Mouse (Mus musculus): Measurements from ENCODE around the gene Gm5426. TPM values are rescaled to one million over a fixed set of nuclear protein-coding genes. Genes with fewer than 3 reads are reported as not detected.
"Not testable (repeated sequence)": the region's sequence is repeated elsewhere in the genome, so short reads cannot be mapped to it uniquely, and the experiment has no call there.

Gene Gm5426
- polyA plus RNA-seq (2012; rRNA removed) = not detected in 2 replicates

DNA sequence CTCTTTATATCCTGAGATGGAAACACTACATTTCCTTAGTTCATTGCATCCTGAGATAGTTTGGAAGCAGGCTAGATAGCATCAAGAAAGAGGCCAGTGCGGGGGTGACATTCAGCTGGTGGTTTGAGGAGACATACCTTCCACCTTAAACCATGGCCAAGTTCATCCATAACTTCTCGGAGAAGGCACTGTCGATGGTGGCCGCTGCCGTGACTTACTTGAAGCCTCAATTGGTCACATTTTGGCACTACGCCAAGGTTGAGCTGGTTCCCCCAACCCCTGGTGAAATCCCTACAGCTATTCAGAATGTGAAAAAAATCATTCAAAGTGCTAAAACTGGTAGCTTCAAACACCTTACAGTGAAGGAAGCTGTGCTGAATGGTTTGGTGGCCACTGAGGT lies at the start of gene Gm5426:
TSS of gene Gm5426 (plus strand) at position 153 of the 400 bp plus-strand sequence.
- H3K4me3 ChIP-seq (ENCODE audit: insufficient read depth, low read length) = not testable (repeated sequence)

DNA sequence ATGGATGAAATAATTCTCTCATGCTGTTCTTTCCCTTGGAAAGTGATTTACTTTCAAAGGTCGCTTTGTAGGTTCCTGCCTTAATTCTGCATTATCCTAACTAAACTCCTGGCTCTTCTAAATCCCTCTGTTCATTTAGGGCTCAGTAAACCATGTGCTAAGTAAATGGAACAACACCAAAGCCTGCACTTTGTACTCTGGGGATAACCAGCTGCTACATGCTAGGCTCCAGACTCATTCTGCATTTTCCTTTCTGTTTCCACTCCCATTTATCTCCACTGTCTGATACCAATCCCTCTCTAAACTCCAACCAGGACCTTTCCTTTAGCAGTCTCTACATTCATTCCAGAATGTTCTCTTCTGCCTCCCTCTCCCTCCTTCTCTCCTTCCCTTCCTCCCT lies 46.7 kb upstream of the Gm5426 start:
- no peak for TF ChIP-seq POLR2A (IDR thresholded peaks at IDR 0.05; ENCODE audit: extremely low read depth, insufficient read depth, low read length)
- TF ChIP-seq CTCF (IDR thresholded peaks at IDR 0.05; ENCODE audit: extremely low read depth, insufficient read depth, low read length) = no peak
- Histone ChIP-seq H3K4me1 (ENCODE audit: control insufficient read depth, insufficient read depth, low read length) (no peaks in the 10 kb centered on the region), H3K27ac (ENCODE audit: insufficient read depth, low read length) (no peak overlapping the region), H3K4me3 (ENCODE audit: insufficient read depth, low read length) (no peak overlapping the region)

More for the DNA sequence above, at the start of gene Gm5426:
- not testable (repeated sequence) for H3K27ac ChIP-seq (ENCODE audit: insufficient read depth, low read length); H3K4me1 ChIP-seq (ENCODE audit: control insufficient read depth, insufficient read depth, low read length)

DNA sequence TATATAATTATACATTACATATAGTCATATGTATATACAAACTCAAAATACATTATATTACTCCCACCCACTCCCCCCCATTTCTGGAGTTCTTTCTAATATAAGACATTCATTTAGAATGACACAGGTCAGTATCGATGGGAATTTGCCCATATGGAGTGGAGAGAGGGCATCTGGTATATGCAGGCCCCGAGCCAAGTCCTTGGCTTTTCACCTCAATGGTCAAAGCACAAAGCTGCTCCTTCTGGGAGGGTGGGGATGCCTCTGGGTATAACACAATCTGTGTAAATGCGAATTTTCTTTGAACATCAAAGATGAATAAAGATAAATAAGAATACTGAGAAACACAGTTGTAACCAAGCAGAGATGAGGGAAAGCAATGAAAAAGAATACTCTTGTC lies 46.0 kb upstream of the Gm5426 start:
- H3K4me3 ChIP-seq (ENCODE audit: insufficient read depth, low read length) = no peak overlapping the region
- H3K27ac ChIP-seq (ENCODE audit: insufficient read depth, low read length) = no peak overlapping the region
- H3K4me1 ChIP-seq (ENCODE audit: control insufficient read depth, insufficient read depth, low read length) = no peaks in the 10 kb centered on the region
- TF ChIP-seq POLR2A (IDR thresholded peaks at IDR 0.05; ENCODE audit: extremely low read depth, insufficient read depth, low read length) = no peak
- no peak for TF ChIP-seq CTCF (IDR thresholded peaks at IDR 0.05; ENCODE audit: extremely low read depth, insufficient read depth, low read length)

DNA sequence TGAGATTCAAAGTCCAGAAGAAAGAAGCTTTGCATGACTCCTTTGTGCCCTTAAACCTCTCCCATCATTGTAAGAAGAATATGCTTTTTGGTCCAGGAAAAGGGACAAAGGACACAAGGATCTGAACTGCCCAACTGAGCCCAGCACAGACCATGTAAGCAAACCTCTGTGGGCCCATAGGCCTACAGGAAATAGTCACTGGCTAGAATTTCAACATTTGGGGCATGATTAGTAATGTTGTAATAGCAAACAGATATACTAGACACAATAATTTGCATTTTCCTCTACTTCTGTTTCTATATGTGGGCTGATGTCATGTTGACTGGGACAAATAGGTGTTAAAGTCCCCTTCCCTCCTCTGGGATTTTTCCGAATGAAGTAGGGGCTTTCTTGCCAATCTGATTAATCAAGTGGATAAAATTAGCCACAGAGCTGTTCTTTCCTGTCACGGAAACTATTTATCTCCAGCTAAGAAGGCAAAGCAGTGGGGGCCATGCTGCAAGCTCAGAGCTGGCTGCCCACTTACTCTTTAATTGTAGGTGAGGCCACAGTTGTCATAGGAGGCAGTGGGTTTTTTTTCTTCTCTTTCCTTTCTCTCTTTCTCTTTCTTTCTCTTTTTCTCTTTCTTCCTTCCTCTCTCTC lies 42.4 kb upstream of the Gm5426 start:
- Histone ChIP-seq H3K27ac (ENCODE audit: insufficient read depth, low read length) (peak overlapping the region; percentile 43; the same call in 1 of the 2 replicates), H3K4me1 (ENCODE audit: control insufficient read depth, insufficient read depth, low read length) (no peaks in the 10 kb centered on the region), H3K4me3 (ENCODE audit: insufficient read depth, low read length) (no peak overlapping the region)
- no peak for TF ChIP-seq POLR2A (IDR thresholded peaks at IDR 0.05; ENCODE audit: extremely low read depth, insufficient read depth, low read length)
- no peak for TF ChIP-seq CTCF (IDR thresholded peaks at IDR 0.05; ENCODE audit: extremely low read depth, insufficient read depth, low read length)

DNA sequence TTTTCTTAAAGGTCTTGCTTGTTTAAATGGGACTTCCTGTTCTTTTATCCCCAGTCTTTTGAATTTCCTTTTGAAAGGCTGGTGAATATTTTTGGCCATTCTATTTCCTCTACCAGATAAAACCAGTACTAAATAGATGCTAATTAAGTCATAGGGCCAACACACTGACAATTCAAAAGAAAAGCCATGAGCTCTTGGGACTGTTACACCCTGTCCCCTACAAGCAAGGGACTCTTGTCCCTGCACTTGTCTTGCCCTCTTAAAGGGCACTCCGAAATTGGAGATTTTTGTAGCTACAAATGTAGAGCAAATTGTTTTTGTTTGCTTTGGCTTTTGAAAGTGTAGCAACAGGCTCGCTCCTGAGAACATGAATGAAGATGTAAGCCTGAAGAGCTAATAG lies 41.8 kb upstream of the Gm5426 start:
- H3K27ac ChIP-seq (ENCODE audit: insufficient read depth, low read length) = no peak overlapping the region

DNA sequence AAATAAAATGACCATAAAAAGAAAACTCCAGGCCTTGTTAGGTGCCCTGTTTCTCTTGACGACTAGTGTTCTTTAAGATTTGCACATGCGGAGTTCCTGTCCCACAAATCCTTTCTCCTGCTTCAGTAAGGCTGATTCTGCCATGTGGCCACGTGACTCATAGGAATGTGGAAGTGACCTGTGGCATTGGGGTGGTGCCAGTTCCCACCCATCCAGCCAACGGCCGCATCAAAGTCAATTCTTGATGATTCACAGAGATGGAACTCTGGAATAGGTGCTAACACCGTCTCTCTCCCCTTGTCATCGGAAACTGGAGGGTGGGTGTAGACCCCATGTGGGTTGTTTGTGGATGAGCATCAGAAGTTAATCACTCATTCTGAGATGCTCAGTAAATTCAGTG lies 39.7 kb upstream of the Gm5426 start:
- Histone ChIP-seq H3K4me1 (ENCODE audit: control insufficient read depth, insufficient read depth, low read length) (no peaks in the 10 kb centered on the region), H3K27ac (ENCODE audit: insufficient read depth, low read length) (no peak overlapping the region), H3K4me3 (ENCODE audit: insufficient read depth, low read length) (no peak overlapping the region)
- TF ChIP-seq POLR2A (IDR thresholded peaks at IDR 0.05; ENCODE audit: extremely low read depth, insufficient read depth, low read length) (no peak), CTCF (IDR thresholded peaks at IDR 0.05; ENCODE audit: extremely low read depth, insufficient read depth, low read length) (no peak)

More for the DNA sequence above, 41.8 kb upstream of the Gm5426 start:
- Histone ChIP-seq H3K4me3 (ENCODE audit: insufficient read depth, low read length) (no peak overlapping the region), H3K4me1 (ENCODE audit: control insufficient read depth, insufficient read depth, low read length) (no peaks in the 10 kb centered on the region)
- TF ChIP-seq CTCF (IDR thresholded peaks at IDR 0.05; ENCODE audit: extremely low read depth, insufficient read depth, low read length) = no peak
- TF ChIP-seq POLR2A (IDR thresholded peaks at IDR 0.05; ENCODE audit: extremely low read depth, insufficient read depth, low read length) = no peak

DNA sequence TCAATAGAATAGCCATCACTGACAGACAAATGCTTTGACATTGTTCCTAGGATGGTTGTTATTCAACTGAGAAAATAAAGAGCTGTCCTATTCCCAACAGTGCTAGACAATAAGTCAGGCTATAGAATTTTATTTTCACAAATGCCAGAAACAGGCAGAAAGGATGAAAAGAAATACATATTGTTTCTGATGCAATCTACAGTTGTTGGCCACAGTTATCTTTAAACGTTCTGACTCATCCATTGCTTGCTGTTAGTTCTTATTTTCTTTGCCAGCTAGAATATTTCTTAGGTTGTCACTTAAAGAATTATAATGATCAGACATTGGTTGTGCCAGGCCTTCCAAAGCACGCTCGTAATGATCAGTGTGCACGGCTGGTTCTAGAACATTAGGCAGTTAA lies 35.4 kb upstream of the Gm5426 start:
- no peak overlapping the region for H3K27ac ChIP-seq (ENCODE audit: insufficient read depth, low read length)
- no peak overlapping the region for H3K4me3 ChIP-seq (ENCODE audit: insufficient read depth, low read length)
- H3K4me1 ChIP-seq (ENCODE audit: control insufficient read depth, insufficient read depth, low read length) = no peaks in the 10 kb centered on the region
- no peak for TF ChIP-seq POLR2A (IDR thresholded peaks at IDR 0.05; ENCODE audit: extremely low read depth, insufficient read depth, low read length)
- TF ChIP-seq CTCF (IDR thresholded peaks at IDR 0.05; ENCODE audit: extremely low read depth, insufficient read depth, low read length) = no peak

DNA sequence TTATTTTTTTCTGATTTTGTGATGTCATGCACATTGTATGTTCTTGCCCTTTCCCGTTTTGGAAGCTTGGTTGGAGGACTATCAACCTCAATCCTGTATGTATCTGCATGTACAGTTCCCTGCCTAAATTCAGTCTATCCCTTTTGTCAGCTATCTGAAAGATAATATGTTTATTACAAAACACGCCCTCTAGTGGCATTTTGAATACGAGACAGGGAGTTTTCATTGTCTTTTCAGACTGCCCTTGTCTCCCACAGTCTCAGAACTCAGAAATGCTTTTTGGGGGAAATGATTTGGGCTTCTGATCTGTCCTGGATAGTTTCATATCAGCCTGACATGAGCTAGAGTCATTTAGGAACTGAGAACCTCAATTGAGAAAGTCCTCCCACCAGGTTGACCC lies 32.2 kb upstream of the Gm5426 start:
- no peak overlapping the region for H3K4me3 ChIP-seq (ENCODE audit: insufficient read depth, low read length)
- H3K27ac ChIP-seq (ENCODE audit: insufficient read depth, low read length) = no peak overlapping the region
- no peaks in the 10 kb centered on the region for H3K4me1 ChIP-seq (ENCODE audit: control insufficient read depth, insufficient read depth, low read length)
- TF ChIP-seq CTCF (IDR thresholded peaks at IDR 0.05; ENCODE audit: extremely low read depth, insufficient read depth, low read length) = no peak
- no peak for TF ChIP-seq POLR2A (IDR thresholded peaks at IDR 0.05; ENCODE audit: extremely low read depth, insufficient read depth, low read length)

DNA sequence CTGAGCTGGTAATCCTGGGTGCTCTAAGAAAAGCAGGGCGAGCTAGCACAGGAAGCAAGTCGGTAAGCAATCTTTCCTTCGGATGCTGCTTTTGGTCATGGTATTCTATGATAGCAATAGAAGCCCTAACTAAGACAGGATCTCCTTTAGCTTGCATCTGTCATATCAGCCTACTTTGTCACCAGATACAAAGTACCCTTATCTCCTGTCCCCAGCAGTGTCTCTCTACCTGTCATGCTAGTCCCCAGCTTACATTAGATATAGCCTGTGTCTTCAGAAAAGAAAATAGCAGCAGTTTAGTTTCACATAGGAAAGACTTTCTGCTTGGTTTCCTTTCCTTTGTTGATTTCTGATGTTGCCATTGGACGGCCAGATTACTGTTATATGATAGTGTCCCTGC lies 31.8 kb upstream of the Gm5426 start:
- no peak overlapping the region for H3K4me3 ChIP-seq (ENCODE audit: insufficient read depth, low read length)
- no peak overlapping the region for H3K27ac ChIP-seq (ENCODE audit: insufficient read depth, low read length)
- TF ChIP-seq POLR2A (IDR thresholded peaks at IDR 0.05; ENCODE audit: extremely low read depth, insufficient read depth, low read length) (no peak), CTCF (IDR thresholded peaks at IDR 0.05; ENCODE audit: extremely low read depth, insufficient read depth, low read length) (no peak)
- H3K4me1 ChIP-seq (ENCODE audit: control insufficient read depth, insufficient read depth, low read length) = no peaks in the 10 kb centered on the region

DNA sequence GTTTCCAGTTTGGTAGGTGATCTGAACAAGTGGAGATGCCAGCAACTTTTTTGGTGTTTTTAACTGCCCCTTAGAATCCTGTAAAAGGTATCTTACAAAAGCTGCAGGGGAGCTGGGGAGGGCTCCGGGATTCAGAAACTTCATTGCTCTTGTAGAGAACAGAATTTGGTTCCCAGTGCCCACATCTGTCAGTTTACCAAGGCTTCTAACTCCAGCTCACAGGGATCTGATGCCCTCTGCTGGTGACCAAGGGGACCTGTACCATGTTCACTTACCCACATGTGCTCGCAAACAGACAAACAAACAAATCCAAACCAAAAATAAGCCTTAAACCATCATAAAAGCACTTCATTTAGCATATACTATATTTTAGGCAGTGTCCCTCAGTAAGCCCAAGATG lies 31.3 kb upstream of the Gm5426 start:
- Histone ChIP-seq H3K4me3 (ENCODE audit: insufficient read depth, low read length) (no peak overlapping the region), H3K4me1 (ENCODE audit: control insufficient read depth, insufficient read depth, low read length) (no peaks in the 10 kb centered on the region), H3K27ac (ENCODE audit: insufficient read depth, low read length) (no peak overlapping the region)
- TF ChIP-seq CTCF (IDR thresholded peaks at IDR 0.05; ENCODE audit: extremely low read depth, insufficient read depth, low read length) (peak; percentile 41), POLR2A (IDR thresholded peaks at IDR 0.05; ENCODE audit: extremely low read depth, insufficient read depth, low read length) (no peak)
